In genomic region chr13:12630252-12630651, GRCm38 (mm10) we compare ENCODE assay signal across 6 mouse cellular contexts.
DNase-seq lines count a peak whose midpoint lies in the region; ATAC-seq and TF ChIP-seq lines count a peak whose summit lies in the region.
"Not testable (repeated sequence)": the region's sequence is repeated elsewhere in the genome, so short reads cannot be mapped to it uniquely, and the experiment has no call there.

No protein-coding gene starts in this region.

- H3K4me3 ChIP-seq in intestine, embryonic 16.5 days (ENCODE audit: low read length); lung, embryonic 14.5 days (ENCODE audit: low read depth, low read length); lung, postnatal 0 days (ENCODE audit: low read depth, low read length); stomach, embryonic 15.5 days (replicated peaks): not testable (repeated sequence)

- H3K27me3 ChIP-seq in intestine, embryonic 16.5 days (replicated peaks; ENCODE audit: control insufficient read depth, insufficient read depth, low read length); lung, embryonic 14.5 days (ENCODE audit: insufficient read depth, low read length); lung, postnatal 0 days (replicated peaks; ENCODE audit: insufficient read depth, low read length); stomach, embryonic 15.5 days (replicated peaks): not testable (repeated sequence)

- not testable (repeated sequence) for H3K9me3 ChIP-seq in intestine, embryonic 16.5 days (ENCODE audit: control insufficient read depth, low read length); lung, embryonic 14.5 days (ENCODE audit: low read depth, low read length); lung, postnatal 0 days (ENCODE audit: low read length); stomach, embryonic 15.5 days

- ATAC-seq in intestine, embryonic 16.5 days, result peak; percentile 33; the same call in 1 of the 2 replicates
- peak; percentile 88 for ATAC-seq in lung, embryonic 14.5 days (ENCODE audit: insufficient read depth)
- ATAC-seq in lung, postnatal 0 days, result peak; percentile 92
- peak; percentile 71 for ATAC-seq in stomach, embryonic 15.5 days (ENCODE audit: insufficient read depth, low FRiP score, low read depth)

- peak; percentile 69 for TF ChIP-seq EP300 in lung, postnatal 0 days (IDR thresholded peaks at IDR 0.05)

- 72% methylated on average over 5 of the region's 5 CpGs for WGBS in intestine, embryonic 16.5 days
- 66% methylated on average over 5 of the region's 5 CpGs for WGBS in lung, embryonic 14.5 days
- 59% methylated on average over 5 of the region's 5 CpGs for WGBS in lung, postnatal 0 days
- WGBS in stomach, embryonic 15.5 days, result 74% methylated on average over 5 of the region's 5 CpGs

- not testable (repeated sequence) for H3K27ac ChIP-seq in intestine, embryonic 16.5 days (ENCODE audit: low read length); lung, postnatal 0 days (ENCODE audit: low read length)
- peak overlapping the region; percentile 37; the same call in 1 of the 2 replicates for H3K27ac ChIP-seq in lung, embryonic 14.5 days (ENCODE audit: low read depth)
- H3K27ac ChIP-seq in stomach, embryonic 15.5 days, result peak overlapping the region; percentile 35; the same call in 1 of the 2 replicates

- H3K36me3 ChIP-seq in intestine, embryonic 16.5 days (ENCODE audit: control insufficient read depth, insufficient read depth, low read length); lung, embryonic 14.5 days (ENCODE audit: insufficient read depth); lung, postnatal 0 days (ENCODE audit: insufficient read depth, low read length); stomach, embryonic 15.5 days: not testable (repeated sequence)

- DNase-seq in lung, embryonic 14.5 days, result peak; percentile 40
- peak; percentile 79 for DNase-seq in lung, postnatal 0 days (ENCODE audit: low spot score)
- DNase-seq in lung, postnatal 36 days, result peak; percentile 49
- peak; percentile 12 for DNase-seq in urinary bladder, postnatal 14 days (ENCODE audit: low spot score)

- not testable (repeated sequence) for TF ChIP-seq CTCF in lung, embryonic 14.5 days (IDR thresholded peaks at IDR 0.05; ENCODE audit: low read depth); lung, postnatal 0 days (IDR thresholded peaks at IDR 0.05)

- H3K9ac ChIP-seq in intestine, embryonic 16.5 days (ENCODE audit: low read depth, low read length); lung, embryonic 14.5 days; lung, postnatal 0 days (replicated peaks; ENCODE audit: low read depth); stomach, embryonic 15.5 days: not testable (repeated sequence)

- H3K4me1 ChIP-seq in intestine, embryonic 16.5 days (ENCODE audit: control insufficient read depth, insufficient read depth, low read length); lung, embryonic 14.5 days (ENCODE audit: insufficient read depth); lung, postnatal 0 days (ENCODE audit: insufficient read depth, low read depth, low read length); stomach, embryonic 15.5 days: not testable (repeated sequence)

- H3K4me2 ChIP-seq in intestine, embryonic 16.5 days (ENCODE audit: low read depth, low read length); lung, embryonic 14.5 days; lung, postnatal 0 days (replicated peaks; ENCODE audit: low read depth, low read length); stomach, embryonic 15.5 days: not testable (repeated sequence)

Comparison
In these comparisons a context has a peak if more than half of its experiments do, and no peak if none do; other contexts are left out.
1. ATAC-seq: peak in every context shown above with its lines; median percentile 92 in lung, postnatal 0 days; 88 in lung, embryonic 14.5 days; 71 in stomach, embryonic 15.5 days; 33 in intestine, embryonic 16.5 days.
2. DNase-seq: peak in every context shown above with its lines; median percentile 79 in lung, postnatal 0 days; 49 in lung, postnatal 36 days; 40 in lung, embryonic 14.5 days; 12 in urinary bladder, postnatal 14 days.